Mouse (Mus musculus) liver, postnatal 0 days (tissue): ENCODE results near the gene Mtss1l.

Experiments
- CTCF ChIP-seq: sonication (generic); IDR thresholded peaks from 2 replicates; pipeline ENCODE4 v1.5.1; 2016; ENCODE audit warnings: antibody characterized with exemption, low read depth
- EP300 ChIP-seq: IDR thresholded peaks from 2 replicates; pipeline ENCODE4 v1.6.1; 2016; ENCODE audit warnings: antibody characterized with exemption, low read depth, mild to moderate bottlenecking

DNA sequence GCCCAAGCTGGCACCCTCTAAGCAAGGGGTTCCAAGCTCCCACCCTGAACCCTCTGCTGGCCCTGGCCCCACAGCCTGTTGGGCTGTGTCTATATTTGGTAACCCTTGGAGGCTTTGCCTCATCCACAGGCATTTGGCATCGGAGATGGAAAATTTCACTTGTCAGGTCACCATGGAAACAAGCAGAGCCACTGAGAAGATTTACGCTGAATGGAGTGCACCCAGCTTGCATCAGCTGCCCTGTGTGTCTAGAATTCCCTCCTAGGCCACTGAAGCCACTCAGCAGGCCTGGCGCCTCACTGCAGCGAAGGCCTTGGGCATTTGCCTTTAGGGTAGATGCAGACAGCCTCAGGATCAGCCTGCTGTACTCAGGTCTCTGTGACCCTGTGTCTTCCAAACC is 5.2 kb upstream of the Mtss1l start:
- TF ChIP-seq CTCF = no peak
- TF ChIP-seq EP300 = no peak
